Mouse (Mus musculus) ES-CJ7 (cell line): ENCODE measurements around the gene Esyt1.

Source experiments
- DNase-seq: peaks from one replicate; pipeline ENCODE4 v3.0.0; 2011; ENCODE audit warnings: low read depth, low spot score

The Esyt1 gene

GRCm38 (mm10) chr10:128488776-128489175, 36.9 kb downstream of the Esyt1 start:
- no peak for DNase-seq

DNA sequence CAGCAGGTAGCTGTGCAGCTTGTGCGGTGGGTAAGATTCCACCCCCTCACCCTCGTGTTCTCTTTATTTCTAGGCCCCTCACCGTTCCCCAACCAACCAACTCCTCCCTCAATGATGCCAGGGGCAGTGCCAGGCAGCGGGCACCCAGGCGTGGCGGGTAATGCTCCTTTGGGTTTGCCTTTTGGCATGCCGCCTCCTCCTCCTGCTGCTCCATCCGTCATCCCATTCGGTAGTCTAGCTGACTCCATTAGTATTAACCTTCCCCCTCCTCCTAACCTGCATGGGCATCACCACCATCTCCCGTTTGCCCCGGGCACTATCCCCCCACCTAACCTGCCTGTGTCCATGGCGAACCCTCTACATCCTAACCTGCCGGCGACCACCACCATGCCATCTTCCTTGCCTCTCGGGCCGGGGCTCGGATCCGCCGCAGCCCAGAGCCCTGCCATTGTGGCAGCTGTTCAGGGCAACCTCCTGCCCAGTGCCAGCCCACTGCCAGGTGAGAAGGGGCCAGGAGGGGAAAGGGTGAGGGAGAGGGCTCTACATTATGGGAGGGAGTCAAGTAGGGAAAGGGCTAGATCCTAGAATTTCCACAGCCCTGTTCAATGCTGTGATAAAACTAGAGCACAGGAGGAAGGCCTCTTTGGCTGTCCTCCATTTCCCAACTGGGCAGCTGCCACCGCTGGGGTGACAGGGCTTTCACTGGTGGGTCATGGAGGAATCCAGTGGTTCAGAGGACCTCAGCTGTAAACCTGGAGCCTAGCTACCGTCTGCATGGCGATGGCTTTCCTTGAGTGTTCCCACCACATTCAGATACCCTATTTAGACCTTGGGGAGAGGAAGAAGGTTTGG, 37.6 kb downstream of the Esyt1 start:
- DNase-seq, result no peak

- DNase-seq, result no peak
Measured at GRCm38 (mm10) chr10:128486370-128486769, 39.3 kb downstream of the Esyt1 start.

DNA sequence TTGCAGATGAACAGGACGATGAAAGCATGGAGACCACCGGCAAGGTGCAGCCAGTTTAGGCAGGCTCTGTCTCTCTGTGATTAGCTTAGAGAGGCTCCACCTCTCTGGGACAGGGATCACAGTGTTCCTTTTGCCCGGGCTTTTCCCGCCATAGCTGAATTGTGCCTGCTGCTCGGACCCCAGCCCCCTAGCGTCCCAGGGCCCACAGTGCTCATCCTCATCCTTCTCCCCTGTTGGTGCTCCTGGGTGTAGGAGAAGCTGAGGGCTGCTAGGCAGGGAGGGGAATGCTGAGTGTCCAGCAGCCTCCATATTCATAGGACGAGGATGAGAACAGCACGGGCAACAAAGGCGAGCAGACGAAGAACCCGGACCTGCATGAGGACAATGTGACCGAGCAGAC, 51.3 kb downstream of the Esyt1 start:
- DNase-seq, result peak; percentile 83

GRCm38 (mm10) chr10:128460270-128460630, 65.4 kb downstream of the Esyt1 start:
- DNase-seq, result peak; percentile 38
